Mouse (Mus musculus) retina, postnatal 1 day (tissue): ENCODE measurements around the gene Raf1.
"Not testable (repeated sequence)": the region's sequence is repeated elsewhere in the genome, so short reads cannot be mapped to it uniquely, and the experiment has no call there.

Experiments
- DNase-seq: peaks from one replicate; pipeline ENCODE4 v3.0.0-alpha.2; 2012

The Raf1 gene

DNA sequence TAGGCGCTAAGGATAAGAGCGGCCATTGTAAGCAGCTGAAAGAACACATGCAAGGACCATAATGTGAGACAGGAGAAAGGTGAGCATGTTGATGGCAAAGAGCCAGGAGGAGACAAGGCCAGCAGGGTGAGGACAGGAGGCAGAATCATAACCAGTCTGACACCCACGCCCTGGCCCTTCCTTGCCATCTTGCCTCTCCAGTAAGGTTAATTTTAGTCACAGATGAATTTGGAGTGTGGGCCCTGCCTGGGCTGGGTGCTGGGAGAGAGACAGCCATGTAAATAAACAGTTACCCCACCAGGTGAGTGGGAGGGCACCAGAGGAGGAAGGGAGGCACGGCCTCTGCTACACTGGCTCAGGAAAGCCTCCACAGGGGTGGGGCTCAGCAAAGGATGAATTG, 4.6 kb upstream of the Raf1 start:
- no peak for DNase-seq

DNA sequence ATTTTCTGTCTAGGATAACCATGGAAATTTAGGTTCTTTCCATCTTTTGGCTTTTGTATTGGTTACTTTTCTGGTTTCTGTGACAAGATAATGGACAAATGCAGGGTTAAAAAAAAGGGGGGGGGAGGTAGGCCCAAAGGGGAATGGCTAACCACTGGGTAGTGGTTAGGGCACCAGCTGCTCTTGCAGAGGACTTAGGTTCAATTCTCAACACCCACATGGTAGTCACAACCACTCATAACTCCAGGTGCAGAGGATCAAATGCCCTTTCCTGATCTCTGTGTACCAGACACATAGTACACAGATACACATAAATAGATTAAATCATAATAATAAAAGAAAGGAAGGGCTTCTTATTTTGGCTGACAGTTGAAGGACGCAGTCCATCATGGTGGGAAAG, 1.6 kb upstream of the Raf1 start:
- DNase-seq, result no peak

DNA sequence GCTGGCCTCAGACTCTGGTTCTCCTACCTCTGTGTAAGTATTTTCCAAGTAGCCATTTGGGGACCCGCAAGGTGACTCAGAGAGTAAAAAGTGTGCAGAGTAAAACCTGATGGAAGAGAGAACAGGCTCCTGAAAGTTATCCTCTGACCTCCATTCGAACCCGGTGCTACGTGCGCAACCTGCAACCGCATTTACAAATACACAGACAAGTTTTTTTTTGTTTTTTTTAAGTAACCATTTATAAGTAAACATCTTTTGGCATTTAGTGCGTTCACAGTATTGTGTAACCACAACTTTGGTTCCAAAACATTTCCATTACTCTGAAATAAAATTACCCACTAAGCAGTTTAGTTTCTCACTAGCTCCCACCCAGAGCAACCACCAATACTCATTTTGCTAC, 1.0 kb upstream of the Raf1 start:
- no peak for DNase-seq

DNA sequence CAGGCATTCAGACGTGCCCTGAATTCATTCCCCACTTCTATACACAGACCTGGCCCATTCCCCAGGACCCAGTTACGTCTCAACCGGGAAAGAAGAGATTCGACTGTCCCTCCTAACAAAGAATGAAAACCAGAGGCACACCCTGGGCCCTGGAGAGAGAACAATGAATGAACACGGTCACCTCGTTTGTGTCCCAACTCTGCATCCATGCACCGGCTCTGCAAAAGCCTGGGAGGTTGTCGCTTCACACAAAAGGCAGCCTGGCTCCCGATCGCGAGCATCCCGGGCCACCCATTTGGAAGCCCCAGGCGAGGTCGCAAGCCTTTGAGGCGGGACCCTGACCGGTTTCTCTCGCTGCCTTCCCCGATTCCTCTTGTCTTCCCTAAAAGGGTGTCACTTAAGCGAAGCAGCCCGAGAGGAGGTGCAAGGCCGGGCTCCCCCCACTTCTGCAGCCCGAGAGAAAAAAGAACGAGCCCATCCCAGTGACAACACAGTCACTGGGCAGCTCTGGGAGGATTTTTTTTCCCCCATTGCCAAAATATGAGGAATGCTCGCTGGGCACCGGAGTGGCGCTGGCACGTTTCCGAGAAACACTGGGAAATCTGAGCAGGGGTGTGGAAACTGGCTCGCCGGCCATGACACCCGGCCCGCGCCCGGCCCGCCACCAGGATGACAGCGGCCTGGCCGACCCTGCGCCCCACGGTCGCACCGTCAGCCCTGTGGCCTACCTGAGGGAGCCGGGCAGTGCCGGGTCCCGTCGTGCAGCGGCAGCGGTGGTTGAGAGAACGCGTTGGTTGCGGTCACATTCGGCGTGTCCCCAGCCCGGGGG, 713 bp downstream of the Raf1 start:
- peak; percentile 59 for DNase-seq

DNA sequence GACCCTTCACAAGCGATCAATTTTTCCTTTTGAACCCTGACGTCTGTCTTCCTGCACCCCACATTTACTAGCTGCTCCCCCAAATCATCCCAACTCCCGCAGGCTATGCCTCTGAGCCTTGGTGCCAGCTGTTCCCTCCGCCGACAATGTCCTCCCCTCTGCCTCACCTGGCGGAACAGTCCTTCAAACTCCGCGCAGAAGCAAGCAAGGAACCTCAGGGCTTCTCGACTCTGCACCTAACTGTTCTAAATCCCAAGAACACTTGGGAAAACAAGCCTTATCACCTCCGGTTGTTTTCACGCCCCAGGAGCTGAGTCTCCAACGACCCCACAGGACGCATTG, 1.3 kb downstream of the Raf1 start:
- no peak for DNase-seq

DNA sequence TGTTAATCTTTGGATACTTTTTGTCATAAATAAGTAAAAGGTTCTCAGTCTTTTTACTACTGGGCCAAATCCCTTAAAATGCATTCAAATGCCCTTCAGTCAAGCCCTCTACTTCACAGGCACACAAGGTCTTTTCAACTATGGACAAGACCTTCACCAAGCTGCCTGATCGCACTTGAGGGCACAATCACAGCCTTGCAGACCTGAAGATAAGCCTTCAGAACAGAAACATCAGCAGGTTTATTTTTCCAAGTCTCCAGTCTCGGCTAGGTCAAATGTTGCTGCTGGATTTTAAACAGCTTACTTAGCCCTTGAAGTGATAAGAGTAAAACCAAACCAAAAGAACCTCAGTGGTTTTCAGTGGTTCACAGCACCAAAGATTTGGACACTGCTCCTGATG, 2.1 kb downstream of the Raf1 start:
- no peak for DNase-seq

DNA sequence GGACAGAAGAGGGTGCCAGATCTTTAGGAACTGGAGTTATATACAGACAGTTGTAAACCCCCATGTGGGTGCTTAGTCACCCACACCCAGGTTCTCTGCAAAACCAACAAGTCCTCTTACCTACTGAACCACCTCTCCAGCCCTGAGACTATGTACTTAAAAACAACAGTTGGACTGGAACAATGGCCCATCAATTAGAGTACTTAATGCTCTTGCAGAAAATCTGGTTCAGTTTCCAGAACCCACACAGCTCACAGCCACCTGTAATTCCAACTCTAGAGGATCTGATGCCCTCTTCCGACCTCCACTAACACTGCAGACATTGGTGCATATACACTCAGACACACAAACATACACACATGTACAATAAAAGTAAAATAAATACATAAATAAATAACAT, 3.7 kb downstream of the Raf1 start:
- no peak for DNase-seq

DNA sequence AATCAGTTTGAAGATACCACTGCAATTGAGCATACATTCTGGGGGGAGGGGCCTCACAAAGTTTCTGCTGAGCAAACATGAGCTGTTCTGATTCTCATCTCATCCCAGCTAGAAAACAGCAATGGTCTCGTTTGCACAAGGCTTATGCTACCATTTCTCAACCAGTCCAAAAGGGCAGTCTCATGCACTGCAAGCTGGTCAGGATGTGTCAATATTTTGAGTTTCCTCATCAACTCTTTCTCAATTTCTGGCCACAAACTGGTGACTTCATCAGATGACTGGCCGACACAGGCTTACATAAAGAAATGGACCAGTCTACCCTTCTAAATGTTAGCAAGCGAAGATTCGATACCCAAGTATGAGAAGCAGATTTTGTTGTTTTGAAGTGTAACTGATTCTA, 9.8 kb downstream of the Raf1 start:
- DNase-seq, result no peak

DNA sequence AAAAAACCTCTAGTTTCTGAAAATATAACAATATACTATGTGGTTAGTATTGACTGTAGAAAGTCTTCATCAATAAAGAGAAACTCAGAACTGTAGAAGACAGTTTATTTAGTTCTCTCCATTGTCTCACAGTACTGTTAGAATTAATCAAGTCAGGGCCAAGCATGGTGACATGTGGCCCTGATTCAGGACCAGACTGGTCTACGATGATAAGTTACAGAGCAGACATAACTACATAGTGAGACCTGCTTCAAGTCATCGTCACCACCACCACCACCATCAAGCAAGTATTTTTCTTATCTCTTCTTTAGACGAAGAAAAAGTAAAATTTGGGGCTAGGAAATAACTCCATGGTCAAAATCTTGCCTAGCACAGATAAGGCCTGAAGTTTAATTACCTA, 12.2 kb downstream of the Raf1 start:
- no peak for DNase-seq

DNA sequence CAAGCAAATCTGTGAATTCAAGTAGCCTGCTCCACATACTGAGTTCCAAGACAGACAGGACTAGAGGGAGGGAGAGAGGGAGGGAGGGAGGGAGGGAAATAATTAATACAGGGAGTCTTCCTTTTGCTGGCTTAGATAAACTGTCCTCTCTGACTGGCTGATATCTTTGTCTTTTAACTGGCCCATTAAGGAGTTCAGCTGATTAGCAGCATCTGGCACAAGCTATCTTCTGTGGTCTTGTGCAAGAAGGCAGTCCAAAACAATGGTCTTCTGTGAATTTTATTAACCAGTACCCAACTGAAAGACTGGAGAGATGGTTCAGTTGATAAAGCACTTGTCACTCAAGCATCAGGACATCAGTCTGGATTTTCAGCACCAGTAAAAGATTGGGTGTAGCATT, 17.6 kb downstream of the Raf1 start:
- DNase-seq, result peak; percentile 62

DNA sequence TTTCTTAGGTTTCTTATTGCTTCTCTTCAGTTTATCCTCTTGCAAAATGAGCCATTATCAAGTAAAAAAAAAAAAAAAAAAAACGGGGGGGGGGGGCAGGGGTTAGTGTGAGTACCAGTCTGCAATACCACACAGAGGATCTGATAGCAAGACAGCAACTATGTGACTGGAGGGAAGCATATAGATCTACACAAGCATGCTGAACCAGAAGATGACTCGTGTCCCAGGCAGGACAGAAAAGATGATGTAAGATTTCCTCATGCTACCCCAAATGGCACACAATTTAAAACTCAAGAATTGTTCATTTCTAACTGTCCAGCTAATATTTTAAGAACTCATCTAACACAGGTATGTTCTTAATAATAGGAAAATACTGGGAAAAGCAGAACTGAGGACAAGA, 22.5 kb downstream of the Raf1 start:
- no peak for DNase-seq

DNA sequence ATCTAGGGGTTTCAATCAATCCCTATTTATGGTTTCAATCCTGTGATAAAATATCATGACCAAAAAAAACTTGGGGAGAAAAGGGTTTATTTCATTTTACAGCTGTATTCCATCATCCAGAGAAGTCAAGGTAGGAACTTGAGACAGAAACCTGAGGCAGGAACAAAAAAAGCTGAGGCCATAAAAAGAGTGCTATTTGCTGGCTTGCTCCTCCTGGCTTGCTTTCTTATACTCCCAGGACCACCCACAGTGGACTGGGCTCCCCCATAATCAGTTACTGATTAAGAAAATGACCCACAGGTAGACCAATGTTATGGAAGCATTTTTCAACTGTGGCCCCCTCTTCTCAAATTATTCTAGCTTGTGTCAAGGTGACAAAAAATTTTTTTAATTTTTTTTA, 24.7 kb downstream of the Raf1 start:
- no peak for DNase-seq

DNA sequence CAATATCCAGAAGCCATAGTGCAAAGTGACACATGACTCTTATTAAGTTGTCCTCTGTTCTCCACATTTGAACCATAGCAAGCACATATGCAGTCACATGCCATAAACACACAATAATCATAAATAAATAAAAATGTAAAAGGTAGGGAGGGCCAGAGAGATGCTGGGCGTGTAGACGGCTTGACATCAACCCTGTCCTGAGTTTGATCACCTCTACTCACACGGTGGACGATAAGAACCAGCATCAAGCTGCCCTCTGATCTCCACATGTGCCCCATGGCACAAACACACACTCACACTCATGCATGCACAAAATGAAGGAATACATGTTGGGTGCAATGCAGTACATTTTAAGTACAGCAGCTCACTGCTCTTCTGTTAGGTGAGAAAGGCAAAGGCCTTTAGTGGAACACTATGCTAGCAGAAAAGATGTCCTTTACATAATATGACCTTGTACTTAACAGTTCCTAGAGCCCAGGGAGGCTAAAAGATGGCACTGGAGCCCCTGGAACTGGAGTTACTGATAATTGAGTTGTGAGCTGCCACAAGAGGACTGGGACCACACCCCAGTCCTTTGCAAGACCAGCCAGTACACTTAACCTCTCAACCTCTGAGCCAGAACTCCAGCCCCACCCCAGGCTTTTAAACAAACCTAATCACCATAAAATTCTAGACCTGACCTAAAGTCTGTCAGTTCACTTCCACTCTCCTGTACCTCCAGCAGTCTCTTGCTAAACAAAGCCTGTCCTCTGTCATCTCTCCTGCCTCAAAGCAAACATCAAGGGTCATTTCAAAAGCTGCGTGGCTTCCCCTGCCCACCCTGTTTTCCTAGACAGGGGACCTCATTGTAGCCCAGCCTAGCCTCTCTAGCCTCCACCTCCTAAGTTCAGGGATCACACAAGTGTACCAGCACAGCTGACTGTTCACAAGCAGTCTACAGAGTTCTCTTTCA, 25.7 kb downstream of the Raf1 start:
- DNase-seq, result no peak

DNA sequence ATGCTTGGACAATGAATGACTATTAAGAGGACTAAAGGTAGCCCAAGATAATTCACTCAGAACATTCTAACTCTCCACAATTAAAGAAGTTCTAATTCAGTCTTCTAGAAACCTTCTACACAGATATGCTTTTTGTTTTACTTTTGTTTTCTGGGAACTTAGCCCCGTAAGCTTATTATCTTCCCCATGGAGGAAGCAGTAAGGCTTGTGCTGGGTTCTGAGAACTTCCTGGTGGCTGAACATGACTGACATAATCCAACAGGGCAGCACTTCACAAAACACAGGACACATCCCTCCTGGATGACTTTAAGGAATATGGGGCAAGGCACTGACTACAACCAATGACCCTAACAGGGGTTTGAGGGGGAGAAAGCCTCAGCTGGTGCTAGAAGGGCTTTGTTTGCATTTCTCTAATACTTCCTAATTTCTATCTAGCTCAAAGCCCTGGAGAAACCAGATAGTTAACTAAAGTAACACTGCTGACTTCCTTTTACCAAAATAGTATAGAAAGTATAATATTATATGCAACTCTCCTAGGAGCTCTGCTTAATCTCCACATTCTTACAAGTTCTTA, 26.6 kb downstream of the Raf1 start:
- no peak for DNase-seq

DNA sequence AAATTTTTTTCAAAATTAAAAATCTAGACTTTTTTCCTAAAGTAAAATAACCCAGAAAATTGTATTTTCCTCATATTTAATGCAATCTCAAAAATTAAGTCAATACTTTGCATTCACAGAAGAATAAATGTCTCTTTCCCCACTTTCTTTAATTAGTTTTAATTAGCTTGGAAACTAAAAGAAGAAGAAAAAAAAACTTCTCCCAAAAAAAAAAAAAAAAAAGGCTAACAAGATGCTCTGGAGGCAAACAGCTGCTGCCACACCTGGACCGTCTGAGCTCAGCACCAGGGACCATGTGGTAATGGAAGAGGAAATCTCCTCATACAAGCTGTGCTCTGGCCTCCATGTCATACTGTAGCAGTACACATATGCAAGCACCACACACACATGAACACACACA, 33.1 kb downstream of the Raf1 start:
- DNase-seq, result no peak

DNA sequence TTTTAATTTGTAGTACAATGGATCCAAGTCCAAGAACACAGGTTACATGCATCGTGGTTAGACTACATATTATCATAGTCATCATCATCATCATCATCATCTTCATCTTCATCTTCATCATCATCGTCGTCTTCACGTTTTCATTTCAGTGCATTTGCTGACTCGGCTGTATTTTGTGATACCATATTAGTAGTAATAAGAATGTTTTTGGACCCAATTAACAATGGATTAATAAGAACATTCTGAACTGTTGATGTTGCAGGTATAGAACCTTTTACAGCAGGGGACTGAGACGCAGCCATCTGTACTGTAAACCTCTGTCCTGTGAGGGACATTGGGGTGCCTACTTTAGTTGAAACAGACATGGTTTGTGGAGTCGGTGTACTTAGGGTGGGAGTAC, 38.2 kb downstream of the Raf1 start:
- not testable (repeated sequence) for DNase-seq

DNA sequence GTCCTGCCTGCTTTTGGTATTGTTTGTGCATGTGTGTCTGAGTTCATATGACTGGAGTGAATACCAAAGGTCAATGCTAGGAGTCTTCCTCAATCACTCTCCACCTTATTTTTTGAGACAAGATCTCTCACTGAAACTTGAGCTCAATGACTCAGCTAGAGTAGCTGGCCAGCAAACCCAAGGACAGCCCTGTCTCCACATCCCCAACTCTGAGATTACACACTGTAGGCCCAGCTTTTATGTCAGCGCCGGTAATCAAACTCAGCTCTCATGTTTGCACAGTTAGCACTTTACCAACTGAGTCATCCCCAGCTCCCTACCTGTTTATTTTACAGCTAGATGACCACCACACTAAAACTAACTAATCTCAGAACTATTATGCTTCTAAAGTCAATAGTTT, 42.4 kb downstream of the Raf1 start:
- DNase-seq, result no peak

DNA sequence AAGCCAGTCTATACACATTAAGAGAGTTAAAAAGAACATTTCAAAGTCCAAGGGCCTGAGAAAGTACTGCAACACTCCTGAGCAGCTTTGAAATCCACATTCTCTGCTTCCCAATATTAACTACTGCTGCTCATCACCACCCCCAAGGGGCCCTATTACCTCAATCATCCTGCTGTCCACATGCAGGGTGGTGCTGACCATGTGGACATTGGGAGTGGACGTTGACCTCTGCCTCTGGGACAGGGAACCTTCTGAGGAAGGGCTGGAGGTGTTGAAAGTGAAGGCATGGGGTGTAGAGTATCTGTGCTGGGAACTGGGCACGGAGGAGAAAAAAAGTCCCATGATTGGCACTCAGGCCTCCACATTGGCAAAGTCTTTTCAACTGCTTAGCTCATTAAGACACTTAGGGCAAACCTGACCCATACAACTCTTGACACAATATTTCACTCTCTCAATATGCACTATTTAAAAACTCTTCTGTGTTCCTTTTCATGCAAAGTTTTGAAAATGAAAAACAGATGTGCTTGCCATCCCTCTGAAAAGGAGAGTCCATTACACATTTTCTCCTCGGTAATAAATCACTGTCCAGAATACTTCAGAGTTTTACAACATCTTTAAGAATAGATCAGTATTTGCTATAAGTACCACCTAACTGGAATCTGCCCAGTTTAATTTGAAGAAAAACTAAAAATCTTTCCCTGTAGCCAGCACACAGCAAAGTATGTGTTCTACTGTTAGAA, 45.2 kb downstream of the Raf1 start:
- no peak for DNase-seq

DNA sequence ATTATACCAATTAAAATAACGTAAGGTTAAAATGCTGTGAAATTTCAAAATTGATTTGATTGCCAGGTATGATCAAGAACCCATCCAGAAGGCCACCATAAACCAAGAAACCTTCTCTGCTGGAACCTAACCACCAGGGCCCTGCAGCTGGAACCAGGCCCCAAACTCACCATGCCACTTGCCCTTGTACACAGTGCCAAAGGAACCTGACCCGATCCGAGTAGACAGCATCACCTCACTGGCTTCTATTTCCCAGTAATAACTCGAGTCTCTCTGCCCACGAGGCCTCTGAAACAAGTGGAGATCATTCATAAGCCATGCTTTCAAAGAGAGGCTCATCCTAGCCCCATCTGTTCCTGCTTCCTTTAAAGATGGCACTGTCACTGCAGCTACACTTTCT, 50.3 kb downstream of the Raf1 start:
- no peak for DNase-seq

DNA sequence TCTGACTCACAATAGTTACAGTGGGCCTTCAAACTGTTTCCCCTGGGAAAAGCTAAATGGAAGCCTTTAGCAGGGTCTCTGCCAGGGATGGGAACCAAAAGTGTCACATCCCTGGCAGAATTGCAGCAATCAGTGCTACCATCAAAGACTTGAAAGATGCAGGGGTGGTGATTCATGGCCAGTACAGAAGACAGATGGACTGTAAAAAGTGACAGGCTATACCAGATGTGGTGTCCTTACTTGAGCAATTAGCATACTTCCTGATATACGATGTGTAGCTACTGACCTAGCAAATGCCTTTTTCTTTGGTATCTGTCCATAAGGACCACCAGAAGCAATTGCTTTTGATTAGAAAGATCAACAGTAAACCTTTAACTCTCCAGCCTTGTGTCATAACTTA, 55.5 kb downstream of the Raf1 start:
- DNase-seq, result no peak

DNA sequence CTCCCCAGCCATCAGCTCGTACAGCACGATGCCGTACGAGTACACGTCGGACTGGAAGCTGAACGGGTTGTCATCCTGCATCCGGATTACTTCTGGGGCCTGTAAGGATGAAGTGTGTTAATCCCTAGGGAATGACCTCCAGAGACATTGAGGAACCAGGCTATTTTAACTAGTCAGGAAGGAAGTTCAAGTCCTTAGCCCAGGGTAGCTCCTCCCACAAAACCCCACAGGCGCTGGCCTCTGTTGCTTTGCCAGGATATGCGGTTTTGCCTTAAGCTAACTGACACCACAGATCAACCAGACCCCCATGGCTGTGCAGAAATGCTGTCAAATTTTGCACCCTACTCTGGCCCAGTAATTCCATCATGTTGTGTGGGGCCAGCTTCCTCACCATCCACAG, 56.6 kb downstream of the Raf1 start:
- DNase-seq, result no peak

DNA sequence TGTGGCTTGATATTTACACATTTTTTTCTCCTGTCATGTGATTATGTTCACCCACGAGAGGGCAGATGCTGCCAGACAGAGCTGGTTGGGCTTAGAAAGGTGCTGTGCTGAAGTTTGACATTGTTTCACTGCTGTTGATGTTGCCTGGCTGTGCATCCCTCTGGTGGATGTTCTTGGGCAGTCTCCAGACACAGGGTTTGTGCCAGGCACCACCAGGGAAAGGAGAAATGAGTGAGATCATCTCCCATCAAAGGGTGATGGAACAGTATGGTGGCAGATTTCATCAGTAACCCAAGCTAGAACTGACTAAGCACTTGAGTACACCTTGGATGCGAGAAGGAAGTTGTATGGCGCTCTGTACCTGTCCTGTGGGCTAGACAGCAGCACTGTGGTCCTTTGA, 60.5 kb downstream of the Raf1 start:
- DNase-seq, result no peak

DNA sequence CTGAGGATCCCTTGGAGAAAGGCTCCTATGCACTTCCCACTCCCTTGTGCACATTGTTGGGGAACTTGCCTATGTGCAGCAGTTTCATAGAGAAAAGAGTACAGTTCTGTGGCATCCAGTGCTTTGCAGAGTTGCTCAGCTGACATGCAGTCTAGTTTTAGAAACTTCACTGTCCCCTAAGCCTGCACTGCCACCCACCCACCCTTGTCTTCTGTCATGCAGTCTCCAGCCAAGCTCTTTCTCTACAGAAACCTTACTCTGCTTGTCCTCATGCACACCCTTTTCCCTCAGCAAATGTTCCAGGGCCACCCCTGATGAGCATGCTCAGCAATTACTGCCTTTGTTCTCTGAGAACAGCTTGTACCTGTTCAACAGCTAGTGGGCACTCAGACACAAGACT, 62.6 kb downstream of the Raf1 start:
- DNase-seq, result no peak
